14 mouse cellular contexts compared by ENCODE assay signal in genomic region chr3:51958751-51959150, GRCm38 (mm10).
"Had no signal": no experiment of that assay in that cellular context is flagged by ENCODE, and none has a peak within 500 bp of the region (broad histone marks: within the 10 kb centered on the region; RNA-seq: fewer than 3 reads in every experiment).

No protein-coding gene starts in this region.

- DNase-seq: kidney, adult 18-20 months; kidney, postnatal 10 days; kidney, postnatal 4 days; left cerebral cortex, postnatal 4 days; thymus, adult 18-20 months; thymus, postnatal 14 days had no signal

- H3K4me3 ChIP-seq: layer of hippocampus, adult 2 months; limb, embryonic 13.5 days; lung, embryonic 15.5 days; megakaryocyte, embryonic 14.5 days; midbrain, embryonic 15.5 days; neural tube, embryonic 12.5 days had no signal

- ATAC-seq: midbrain, embryonic 15.5 days had no signal

- H3K27me3 ChIP-seq: limb, embryonic 13.5 days; lung, embryonic 15.5 days; midbrain, embryonic 15.5 days; neural tube, embryonic 12.5 days had no signal

- H3K27ac ChIP-seq: layer of hippocampus, adult 2 months; limb, embryonic 13.5 days; liver, embryonic 14.5 days; lung, embryonic 15.5 days; midbrain, embryonic 15.5 days; neural tube, embryonic 12.5 days had no signal

- H3K9me3 ChIP-seq: limb, embryonic 13.5 days; lung, embryonic 15.5 days; megakaryocyte, embryonic 14.5 days; midbrain, embryonic 15.5 days; neural tube, embryonic 12.5 days had no signal

- H3K36me3 ChIP-seq: limb, embryonic 13.5 days; lung, embryonic 15.5 days; midbrain, embryonic 15.5 days; neural tube, embryonic 12.5 days had no signal

- H3K4me2 ChIP-seq: limb, embryonic 13.5 days; lung, embryonic 15.5 days; midbrain, embryonic 11.5 days; midbrain, embryonic 15.5 days; neural tube, embryonic 12.5 days had no signal

- H3K9ac ChIP-seq: limb, embryonic 13.5 days; liver, embryonic 14.5 days; lung, embryonic 15.5 days; midbrain, embryonic 15.5 days; neural tube, embryonic 12.5 days had no signal
